Mouse (Mus musculus) cerebellum, adult 2 months (tissue): ENCODE results near the gene Gm266. TPM values are rescaled to one million over a fixed set of nuclear protein-coding genes. Genes with fewer than 3 reads are reported as not detected.

ENCODE experiments used
- DNase-seq, 2 experiments: peaks; one replicate each; pipeline ENCODE4 v3.0.0; 2021
- H3K27ac ChIP-seq: fragments of 200-500 bp; 2 replicates; pipeline ENCODE4 v1.5.1; 2012; ENCODE audit warnings: low read length, control low read depth, inconsistent platforms; ENCODE audit not compliant: insufficient read depth
- H3K27me3 ChIP-seq: fragments of 200-500 bp; 2 replicates; pipeline ENCODE4 v1.6.1; 2012; ENCODE audit warnings: inconsistent platforms, mild to moderate bottlenecking, low read length, moderate library complexity; ENCODE audit not compliant: control insufficient read depth, insufficient read depth
- H3K4me1 ChIP-seq: fragments of 200-500 bp; 2 replicates; pipeline ENCODE4 v1.6.1; 2011; ENCODE audit warnings: low read length; ENCODE audit not compliant: control insufficient read depth, insufficient read depth
- H3K4me3 ChIP-seq: fragments of 200-500 bp; replicated peaks from 2 replicates; pipeline ENCODE3; 2011; ENCODE audit warnings: mild to moderate bottlenecking, low read depth, low read length, control low read depth; ENCODE audit not compliant: insufficient read depth
- CTCF ChIP-seq: fragments of 200-500 bp; IDR thresholded peaks from 2 replicates; pipeline ENCODE4 v1.5.1; 2011; ENCODE audit warnings: low read depth, mild to moderate bottlenecking, control low read depth, low read length, moderate library complexity, borderline replicate concordance; ENCODE audit not compliant: insufficient read depth
- POLR2A ChIP-seq: fragments of 200-500 bp; IDR thresholded peaks from 2 replicates; pipeline ENCODE4 v1.6.1; 2011; ENCODE audit warnings: low read length, control low read depth, borderline replicate concordance; ENCODE audit not compliant: insufficient read depth
- WGBS: fragments of 180-500 bp; shearing (Covaris S2); methylation state at CpG from one replicate; pipeline ENCODE4 v1.1.7; 2018; 5-methylcytosine and 5-hydroxymethylcytosine counted together
- polyA plus RNA-seq: library from polyadenylated mRNA; depleted of rRNA; stranded (reverse); fragments of >200 nt; gene quantifications from 2 replicates; pipeline ENCODE4 v1.2.3, GENCODE M21; 2012

Gm266 gene
- polyA plus RNA-seq, 1 experiment, result 11.2 TPM

- 39% methylated on average over 8 of the region's 8 CpGs for WGBS
- H3K27ac ChIP-seq, result no peak overlapping the region
- TF ChIP-seq POLR2A (no peak), CTCF (no peak)
- H3K4me1 ChIP-seq, result peaks cover 3% of the 10 kb centered on the region; the same call in 1 of the 2 replicates
- H3K4me3 ChIP-seq, result no peak overlapping the region
- no peaks in the 10 kb centered on the region for H3K27me3 ChIP-seq
- DNase-seq, result peak in 1 of 2 experiments; percentile 27
These were observed 10.6 kb downstream of the Gm266 start for GRCm38 (mm10) chr12:111474893-111475643.

- no peak for DNase-seq
- WGBS, result 93% methylated on average over 3 of the region's 3 CpGs
- Histone ChIP-seq H3K27me3 (no peaks in the 10 kb centered on the region), H3K4me3 (no peak overlapping the region), H3K27ac (no peak overlapping the region), H3K4me1 (peaks cover 3% of the 10 kb centered on the region; the same call in 1 of the 2 replicates)
- TF ChIP-seq POLR2A (no peak), CTCF (no peak)
These were observed 11.2 kb downstream of the Gm266 start for GRCm38 (mm10) chr12:111474384-111474783.

- Histone ChIP-seq H3K27me3 (no peaks in the 10 kb centered on the region), H3K4me3 (no peak overlapping the region), H3K27ac (no peak overlapping the region), H3K4me1 (peaks cover 3% of the 10 kb centered on the region; the same call in 1 of the 2 replicates)
- no peak for TF ChIP-seq POLR2A
- TF ChIP-seq CTCF, result no peak
- 55% methylated on average over 5 of the region's 5 CpGs for WGBS
- DNase-seq, result no peak
These were observed 12.7 kb downstream of the Gm266 start for GRCm38 (mm10) chr12:111472886-111473285.

GRCm38 (mm10) chr12:111471721-111472120, 13.9 kb downstream of the Gm266 start:
- 69% methylated on average over 3 of the region's 3 CpGs for WGBS
- no peak for DNase-seq
- Histone ChIP-seq H3K27me3 (no peaks in the 10 kb centered on the region), H3K4me1 (peaks cover 3% of the 10 kb centered on the region; the same call in 1 of the 2 replicates), H3K4me3 (no peak overlapping the region), H3K27ac (no peak overlapping the region)
- TF ChIP-seq POLR2A, result no peak
- no peak for TF ChIP-seq CTCF

GRCm38 (mm10) chr12:111471119-111471518, 14.5 kb downstream of the Gm266 start:
- Histone ChIP-seq H3K4me1 (peaks cover 3% of the 10 kb centered on the region; the same call in 1 of the 2 replicates), H3K27ac (no peak overlapping the region), H3K27me3 (no peaks in the 10 kb centered on the region), H3K4me3 (no peak overlapping the region)
- DNase-seq, result no peak
- no peak for TF ChIP-seq POLR2A
- TF ChIP-seq CTCF, result no peak
- 70% methylated on average over 1 of the region's 1 CpGs for WGBS

GRCm38 (mm10) chr12:111469507-111469906, 16.1 kb downstream of the Gm266 start:
- TF ChIP-seq CTCF, result peak; percentile 92
- TF ChIP-seq POLR2A, result no peak
- peak; percentile 59 to 72 for DNase-seq
- WGBS, result 12% methylated on average over 8 of the region's 8 CpGs

GRCm38 (mm10) chr12:111468206-111468605, 17.4 kb downstream of the Gm266 start:
- Histone ChIP-seq H3K27me3 (no peaks in the 10 kb centered on the region), H3K4me1 (no peaks in the 10 kb centered on the region), H3K27ac (no peak overlapping the region), H3K4me3 (no peak overlapping the region)
- TF ChIP-seq CTCF, result no peak
- TF ChIP-seq POLR2A, result no peak
- no peak for DNase-seq
- 79% methylated on average over 7 of the region's 7 CpGs for WGBS

More at GRCm38 (mm10) chr12:111469507-111469906, 16.1 kb downstream of the Gm266 start:
- no peak overlapping the region for H3K4me3 ChIP-seq
- H3K4me1 ChIP-seq, result no peaks in the 10 kb centered on the region; the same call in 1 of the 2 replicates
- no peak overlapping the region for H3K27ac ChIP-seq
- no peaks in the 10 kb centered on the region for H3K27me3 ChIP-seq

- TF ChIP-seq POLR2A (no peak), CTCF (no peak)
- WGBS, result 94% methylated on average over 3 of the region's 3 CpGs
- no peak for DNase-seq
- Histone ChIP-seq H3K4me3 (no peak overlapping the region), H3K27me3 (no peaks in the 10 kb centered on the region), H3K27ac (no peak overlapping the region), H3K4me1 (peaks cover 6% of the 10 kb centered on the region)
These were observed 19.3 kb downstream of the Gm266 start for GRCm38 (mm10) chr12:111466369-111466768.
